Mouse (Mus musculus) frontal cortex, postnatal 10 days (tissue): ENCODE data around the gene Hcn2.
A peak's percentile ranks its signal among the peaks of the same experiment; 100 is the strongest.
"Not testable (repeated sequence)": the region's sequence is repeated elsewhere in the genome, so short reads cannot be mapped to it uniquely, and the experiment has no call there.

Experiments
- DNase-seq, 2 experiments: peaks; one replicate each; pipeline ENCODE4 v3.0.0; 2022; ENCODE audit warnings: low spot score in 2 of 2, mixed read lengths in 1 of 2

The Hcn2 gene

DNA sequence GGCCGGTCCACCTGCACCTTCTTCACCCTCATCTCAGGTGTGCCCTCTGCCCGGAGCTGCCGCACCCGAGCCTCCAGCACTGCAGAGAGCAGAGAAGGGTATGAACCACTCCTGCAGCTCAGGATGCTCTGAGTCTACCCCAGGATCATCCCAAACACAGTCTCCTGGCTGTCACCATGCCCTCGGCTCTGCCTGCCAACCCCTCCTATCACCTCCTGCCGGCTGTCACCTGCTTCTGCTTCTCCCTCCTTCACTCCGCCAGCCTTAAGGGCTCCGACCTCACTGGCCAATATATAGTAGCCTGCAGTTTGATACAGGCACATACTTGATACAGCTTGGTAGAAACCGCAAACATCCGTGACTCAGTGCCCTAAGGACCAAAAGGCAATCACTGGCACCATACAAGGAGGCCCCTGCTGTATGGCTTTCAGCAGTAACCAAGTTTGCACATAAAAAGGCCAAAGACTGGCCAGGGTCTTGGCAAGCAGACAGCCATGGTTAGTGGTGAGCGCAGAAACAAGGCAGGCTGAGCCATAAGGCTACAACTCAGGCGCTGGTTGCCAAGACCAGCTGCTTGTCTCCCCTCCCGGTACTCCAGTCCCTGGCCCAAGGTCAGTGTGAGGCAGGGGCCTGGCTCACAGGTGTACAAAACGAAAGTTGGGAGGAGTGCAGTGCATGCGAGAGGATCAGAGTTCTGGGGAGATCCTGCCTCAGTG lies 27.4 kb downstream of the Hcn2 start:
- no peak for DNase-seq

- DNase-seq: no peak
Observed at GRCm38 (mm10) chr10:79745411-79745810, 29.0 kb downstream of the Hcn2 start.

- peak; percentile 95 to 96 for DNase-seq
Observed at GRCm38 (mm10) chr10:79745898-79746773, 29.7 kb downstream of the Hcn2 start, which contains the start of gene Polrmt. Gene Polrmt (minus strand): TSS chr10:79746581.

DNA sequence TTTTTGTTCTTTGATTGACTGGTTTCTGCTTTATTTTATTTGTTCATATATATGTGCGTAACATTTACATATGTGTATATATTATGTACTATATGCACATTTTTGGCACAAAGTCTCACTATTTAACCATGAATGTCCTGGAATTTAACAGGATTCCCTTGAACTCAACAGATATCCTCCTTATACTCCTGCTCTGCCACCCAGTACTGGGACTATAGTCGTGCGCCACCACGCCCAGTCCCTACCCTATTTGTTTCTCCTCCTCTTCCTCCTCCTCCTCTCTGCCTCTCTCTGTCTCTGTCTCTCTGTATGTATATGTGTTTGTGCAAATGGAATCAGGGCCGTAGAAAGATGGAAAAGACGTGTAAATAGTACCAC lies 30.3 kb downstream of the Hcn2 start:
- DNase-seq: no peak

DNA sequence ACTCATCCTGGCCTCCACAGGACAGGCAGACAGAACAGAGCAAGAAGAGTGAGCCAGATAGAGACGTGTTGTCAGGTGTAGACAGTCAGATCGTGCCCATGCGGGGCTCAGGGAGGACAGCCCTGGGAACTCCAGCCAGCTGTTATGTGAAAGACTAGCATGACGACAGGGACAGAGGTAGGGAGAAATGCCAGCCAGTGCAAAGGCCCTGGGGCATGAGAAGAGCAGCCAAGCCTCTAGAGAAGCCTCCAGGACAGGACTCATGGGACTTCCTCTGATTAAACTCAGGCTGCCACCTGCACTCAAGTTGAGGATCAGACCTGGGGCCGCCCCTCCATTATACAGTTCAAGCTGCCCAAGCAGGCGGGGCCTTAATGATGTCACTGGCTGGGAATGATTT lies 32.1 kb downstream of the Hcn2 start:
- no peak for DNase-seq

DNA sequence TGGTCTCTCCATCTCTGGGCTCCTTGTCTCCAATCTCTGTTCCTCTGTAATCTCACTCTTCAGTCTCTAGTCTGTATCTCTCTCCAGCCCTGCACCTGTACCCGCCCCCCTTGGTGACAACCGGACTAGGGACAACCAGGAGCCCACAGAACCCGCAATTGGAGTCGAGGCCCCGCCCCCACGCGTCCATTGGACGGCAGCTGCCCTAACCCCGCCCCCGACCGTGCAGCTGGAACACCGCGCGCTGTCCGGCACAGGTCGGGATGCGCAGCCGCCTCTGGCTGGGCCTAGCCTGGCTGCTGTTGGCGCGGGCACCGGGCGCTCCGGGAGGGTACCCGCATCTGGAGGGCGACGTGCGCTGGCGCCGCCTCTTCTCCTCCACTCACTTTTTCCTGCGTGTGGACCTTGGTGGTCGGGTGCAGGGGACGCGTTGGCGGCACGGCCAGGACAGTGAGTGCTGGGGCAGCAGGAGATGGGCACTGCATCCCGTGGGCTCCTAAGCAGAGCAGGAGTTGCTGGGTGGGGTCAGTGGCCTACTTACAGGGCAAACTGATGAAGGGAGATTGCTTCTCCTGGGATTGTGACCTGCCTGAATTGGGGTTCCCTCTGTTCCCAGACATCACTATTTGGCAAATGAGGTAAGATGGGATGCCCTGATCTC lies 38.6 kb downstream of the Hcn2 start, which contains the start of gene Fgf22:
Gene Fgf22 (plus strand): TSS at position 221 of the 661 bp plus-strand sequence.
- DNase-seq: peak in 1 of 2 experiments; percentile 64

DNA sequence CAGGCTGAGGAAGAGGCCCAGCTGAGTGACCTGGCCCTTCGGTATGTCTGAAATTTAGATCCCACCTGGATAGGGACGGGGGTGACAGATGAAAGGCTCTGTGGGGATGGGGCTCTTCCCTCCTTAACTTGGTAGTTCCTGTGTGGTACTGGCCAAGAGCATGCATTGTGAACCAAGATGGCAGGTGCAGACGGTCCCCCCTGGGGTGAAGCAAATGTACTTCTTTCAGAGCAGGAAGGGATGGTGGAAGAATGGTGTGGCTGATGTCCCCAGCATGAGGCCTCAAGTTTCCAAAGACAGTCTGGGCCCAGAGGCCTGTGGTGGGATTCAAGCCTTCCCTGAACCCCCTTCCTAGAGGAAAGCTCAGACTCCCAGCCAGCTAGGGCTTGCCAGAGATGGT lies 39.4 kb downstream of the Hcn2 start:
- DNase-seq: no peak

DNA sequence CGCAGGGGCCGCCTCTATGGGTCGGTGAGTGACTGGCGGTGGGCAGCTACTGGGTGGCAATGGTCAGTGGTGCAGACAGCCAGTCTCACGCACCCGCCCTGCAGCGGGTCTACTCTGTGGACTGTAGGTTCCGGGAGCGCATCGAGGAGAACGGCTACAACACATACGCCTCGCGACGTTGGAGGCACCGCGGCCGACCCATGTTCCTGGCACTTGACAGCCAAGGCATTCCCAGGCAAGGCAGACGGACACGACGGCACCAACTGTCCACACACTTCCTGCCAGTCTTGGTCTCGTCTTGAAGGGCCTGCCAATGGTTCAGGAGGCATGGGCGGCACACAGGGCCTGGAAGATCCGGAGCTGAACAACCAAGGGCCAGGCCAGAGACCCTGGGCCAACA lies 40.2 kb downstream of the Hcn2 start:
- no peak for DNase-seq

- DNase-seq: not testable (repeated sequence)
Observed at GRCm38 (mm10) chr10:79759675-79760074, 43.2 kb downstream of the Hcn2 start.

GRCm38 (mm10) chr10:79760603-79761143 lies 44.2 kb downstream of the Hcn2 start:
- DNase-seq: no peak

DNA sequence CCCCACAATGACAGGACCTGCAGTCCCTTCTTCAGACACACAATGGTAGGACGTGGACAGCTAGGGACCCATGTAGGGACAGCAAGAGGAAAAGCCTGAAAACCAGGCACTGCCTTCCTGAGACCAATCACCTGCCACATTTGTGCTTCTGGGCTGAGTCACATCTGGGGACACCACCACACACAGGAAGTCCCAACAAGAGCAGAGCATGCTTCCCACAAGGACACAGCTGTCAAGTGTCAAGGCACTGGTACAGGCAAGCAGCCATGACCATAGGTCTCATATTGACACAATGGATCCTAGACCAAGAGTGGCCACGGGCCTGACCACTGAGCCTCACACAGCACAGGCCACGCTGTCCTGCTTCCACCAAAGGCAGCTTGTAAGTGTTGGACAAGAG lies 46.4 kb downstream of the Hcn2 start:
- DNase-seq: no peak

GRCm38 (mm10) chr10:79764234-79764633 lies 47.8 kb downstream of the Hcn2 start:
- DNase-seq: no peak

DNA sequence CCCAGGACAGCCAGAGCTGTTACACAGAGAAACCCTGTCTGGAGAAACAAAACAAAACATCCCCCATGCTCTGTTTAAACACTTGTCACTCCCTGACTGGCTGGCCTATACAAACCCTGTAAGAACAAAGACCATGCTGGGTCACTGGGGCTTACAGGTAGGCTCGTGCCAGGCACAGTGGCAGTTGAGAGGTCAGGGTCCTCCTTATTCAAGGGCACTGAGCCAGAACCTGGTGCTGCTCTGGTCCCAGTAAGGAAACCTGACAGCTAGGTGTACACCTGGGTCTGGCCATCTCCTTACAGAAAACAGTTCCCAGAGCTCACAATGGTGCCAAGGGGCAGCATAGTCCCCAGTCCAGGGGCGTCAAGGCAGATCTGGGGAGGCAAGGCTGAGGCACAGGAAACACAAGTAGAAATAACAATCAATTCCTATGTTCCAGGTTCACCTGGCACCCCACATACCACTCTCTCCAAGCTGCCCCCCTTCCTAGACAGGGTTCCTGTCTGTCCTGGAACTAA lies 48.9 kb downstream of the Hcn2 start:
- no peak for DNase-seq

DNA sequence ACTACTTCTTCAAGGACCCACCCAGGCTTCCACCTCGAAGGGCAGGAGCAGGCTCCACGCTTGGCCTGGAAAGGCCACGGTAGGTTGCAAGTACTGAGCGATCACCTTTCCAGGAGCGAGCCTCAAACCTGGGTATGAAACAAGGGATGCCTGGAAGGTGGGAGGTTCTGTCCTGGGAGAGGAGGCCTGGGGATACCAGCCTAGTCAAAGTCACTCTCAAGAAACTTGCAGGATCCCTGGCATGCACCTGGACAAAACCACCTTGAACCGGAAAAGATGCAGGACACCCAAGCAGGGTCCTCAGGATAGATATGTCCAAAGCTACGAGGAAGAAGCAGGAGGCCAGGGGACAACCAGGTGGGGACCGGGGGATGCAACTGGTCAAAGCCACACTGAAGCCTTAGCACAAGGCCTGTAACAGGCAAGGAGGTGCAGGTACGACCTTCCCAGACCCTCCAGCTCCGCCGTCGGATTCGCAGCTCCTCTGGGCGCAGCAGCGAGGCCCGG lies 49.6 kb downstream of the Hcn2 start:
- no peak for DNase-seq

GRCm38 (mm10) chr10:79766508-79767325 lies 50.3 kb downstream of the Hcn2 start, which contains the start of gene Rnf126:
Gene Rnf126 (minus strand): TSS chr10:79766952.
- DNase-seq: peak; percentile 98

- DNase-seq: peak; percentile 94 to 96
Observed at GRCm38 (mm10) chr10:79767372-79768244, 51.2 kb downstream of the Hcn2 start.

GRCm38 (mm10) chr10:79768400-79768799 lies 52.0 kb downstream of the Hcn2 start:
- peak in 1 of 2 experiments; percentile 74 for DNase-seq

DNA sequence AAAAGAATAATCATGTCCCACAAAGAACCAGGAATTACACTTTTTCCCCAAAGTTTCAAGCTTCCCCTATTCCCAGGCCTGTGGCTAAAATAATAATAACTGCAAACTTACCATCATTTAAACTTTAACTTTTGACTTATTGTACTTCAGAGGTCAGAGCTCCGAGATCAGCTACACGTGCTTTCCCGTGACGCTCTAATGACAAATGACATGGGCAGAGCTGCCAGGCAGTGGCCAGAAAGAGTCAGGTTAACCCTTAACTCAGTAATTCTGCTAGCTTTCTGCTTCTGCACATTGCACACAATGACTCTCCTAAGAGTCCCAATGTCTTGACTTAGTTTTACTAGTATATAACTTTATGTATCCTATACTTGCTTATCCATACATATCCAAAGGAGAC lies 52.9 kb downstream of the Hcn2 start:
- DNase-seq: no peak

GRCm38 (mm10) chr10:79772320-79772719 lies 55.9 kb downstream of the Hcn2 start:
- DNase-seq: no peak

GRCm38 (mm10) chr10:79773208-79773607 lies 56.8 kb downstream of the Hcn2 start:
- no peak for DNase-seq
